Mouse (Mus musculus) cortical plate, adult 2 months (tissue): Measurements from ENCODE around the gene Gm17334.

Experiments used
- CTCF ChIP-seq: fragments of 200-500 bp; IDR thresholded peaks from 2 replicates; pipeline ENCODE4 v1.5.1; 2011; ENCODE audit warnings: mild to moderate bottlenecking, control low read depth, low read length; ENCODE audit not compliant: insufficient read depth; ENCODE audit errors: extremely low read depth
- POLR2A ChIP-seq: fragments of 200-500 bp; IDR thresholded peaks from 2 replicates; pipeline ENCODE4 v1.6.1; 2011; ENCODE audit warnings: mild to moderate bottlenecking, low read length, control low read depth; ENCODE audit not compliant: insufficient read depth; ENCODE audit errors: extremely low read depth

- TF ChIP-seq CTCF (no peak), POLR2A (no peak)
These were observed 13.2 kb downstream of the Gm17334 start for GRCm38 (mm10) chr11:53759545-53760406.
